Mouse (Mus musculus) kidney, adult 11 months (tissue): ENCODE measurements around the gene Tspan14.

Source experiments
- DNase-seq: peaks from one replicate; pipeline ENCODE4 v3.0.0; 2022

Gene Tspan14

GRCm38 (mm10) chr14:40870598-40870997 is 96.0 kb downstream of the Tspan14 start:
- no peak for DNase-seq

GRCm38 (mm10) chr14:40864811-40865514 is 101.6 kb downstream of the Tspan14 start:
- no peak for DNase-seq

GRCm38 (mm10) chr14:40863659-40864058 is 102.9 kb downstream of the Tspan14 start:
- DNase-seq = no peak

- DNase-seq = no peak
These were observed 103.6 kb downstream of the Tspan14 start for GRCm38 (mm10) chr14:40863022-40863421.
